Mouse (Mus musculus) CD4-positive helper T cell, adult 2 months (primary cell): Measurements from ENCODE around the gene Gjc1.

Experiments
- DNase-seq: peaks from one replicate; pipeline ENCODE4 v3.0.0-alpha.2; 2012; ENCODE audit warnings: low read depth, missing footprints, low spot score

The Gjc1 gene

GRCm38 (mm10) chr11:102819021-102819782 lies at the start of gene Gjc1:
TSS of gene Gjc1 (minus strand) at chr11:102819700.
- DNase-seq: peak; percentile 24

- DNase-seq: peak; percentile 55
Measured at GRCm38 (mm10) chr11:102864272-102864671, 44.8 kb upstream of the Gjc1 start.

- no peak for DNase-seq
Measured at GRCm38 (mm10) chr11:102859933-102860332, 40.4 kb upstream of the Gjc1 start.

- no peak for DNase-seq
Measured at GRCm38 (mm10) chr11:102858951-102859350, 39.5 kb upstream of the Gjc1 start.

GRCm38 (mm10) chr11:102855941-102856340 lies 36.4 kb upstream of the Gjc1 start:
- no peak for DNase-seq

- DNase-seq: no peak
Measured at GRCm38 (mm10) chr11:102853760-102854159, 34.3 kb upstream of the Gjc1 start.

- DNase-seq: peak; percentile 21
Measured at GRCm38 (mm10) chr11:102851883-102852282, 32.4 kb upstream of the Gjc1 start.

GRCm38 (mm10) chr11:102845926-102846325 lies 26.4 kb upstream of the Gjc1 start:
- no peak for DNase-seq

GRCm38 (mm10) chr11:102838616-102839150 lies 19.2 kb upstream of the Gjc1 start:
- DNase-seq: no peak

- no peak for DNase-seq
Measured at GRCm38 (mm10) chr11:102838126-102838525, 18.6 kb upstream of the Gjc1 start.

- no peak for DNase-seq
Measured at GRCm38 (mm10) chr11:102837385-102837784, 17.9 kb upstream of the Gjc1 start.

GRCm38 (mm10) chr11:102836146-102836545 lies 16.6 kb upstream of the Gjc1 start:
- no peak for DNase-seq

GRCm38 (mm10) chr11:102835549-102835948 lies 16.0 kb upstream of the Gjc1 start, which contains the start of gene Higd1b:
TSS of gene Higd1b (plus strand) at chr11:102835849.
- no peak for DNase-seq

GRCm38 (mm10) chr11:102834219-102834618 lies 14.7 kb upstream of the Gjc1 start:
- DNase-seq: no peak

GRCm38 (mm10) chr11:102832700-102833297 lies 13.3 kb upstream of the Gjc1 start:
- DNase-seq: no peak

GRCm38 (mm10) chr11:102830276-102830675 lies 10.8 kb upstream of the Gjc1 start:
- DNase-seq: no peak

GRCm38 (mm10) chr11:102827097-102827496 lies 7.6 kb upstream of the Gjc1 start:
- no peak for DNase-seq

GRCm38 (mm10) chr11:102826476-102826875 lies 7.0 kb upstream of the Gjc1 start:
- no peak for DNase-seq

- DNase-seq: peak; percentile 21
Measured at GRCm38 (mm10) chr11:102821231-102821630, 1.7 kb upstream of the Gjc1 start.

- DNase-seq: no peak
Measured at GRCm38 (mm10) chr11:102820432-102820831, 932 bp upstream of the Gjc1 start.

GRCm38 (mm10) chr11:102819783-102820385 lies 384 bp upstream of the Gjc1 start:
- no peak for DNase-seq
